In genomic region chr7:100487301-100487700, GRCm38 (mm10) we compare ENCODE assay signal across 28 mouse cellular contexts. TPM values are rescaled to one million over a fixed set of nuclear protein-coding genes. Genes with fewer than 3 reads are reported as not detected.
DNase-seq lines count a peak whose midpoint lies in the region; ATAC-seq and TF ChIP-seq lines count a peak whose summit lies in the region.
"Had no signal": no experiment of that assay in that cellular context is flagged by ENCODE, and none has a peak within 500 bp of the region (broad histone marks: within the 10 kb centered on the region; RNA-seq: fewer than 3 reads in every experiment).

No protein-coding gene starts in this region.

- peak overlapping the region; percentile 2; the same call in 1 of the 2 replicates for H3K27ac ChIP-seq in thymus, adult 2 months (ENCODE audit: control insufficient read depth, insufficient read depth, low read length)
- H3K27ac ChIP-seq in forebrain, embryonic 10.5 days: no peak overlapping the region
- H3K27ac ChIP-seq in heart, embryonic 11.5 days (ENCODE audit: low read depth, low read length): no peak overlapping the region
- H3K27ac ChIP-seq: embryonic facial prominence, embryonic 15.5 days; heart, embryonic 13.5 days; hindbrain, embryonic 13.5 days; hindbrain, postnatal 0 days had no signal

- no peak overlapping the region for H3K9ac ChIP-seq in heart, embryonic 11.5 days (ENCODE audit: low read depth, low read length)
- H3K9ac ChIP-seq: embryonic facial prominence, embryonic 15.5 days; forebrain, postnatal 0 days; heart, embryonic 13.5 days; hindbrain, embryonic 13.5 days had no signal

- H3K9me3 ChIP-seq in forebrain, embryonic 10.5 days: no peaks in the 10 kb centered on the region
- H3K9me3 ChIP-seq in heart, embryonic 11.5 days (replicated peaks; ENCODE audit: control insufficient read depth, low read length): no peaks in the 10 kb centered on the region
- H3K9me3 ChIP-seq: embryonic facial prominence, embryonic 15.5 days; G1E; heart, embryonic 13.5 days; hindbrain, embryonic 13.5 days had no signal

- H3K4me2 ChIP-seq in heart, embryonic 11.5 days: no peak overlapping the region
- H3K4me2 ChIP-seq: embryonic facial prominence, embryonic 15.5 days; heart, embryonic 13.5 days; hindbrain, embryonic 13.5 days had no signal

- TF ChIP-seq POLR2A in thymus, adult 2 months (IDR thresholded peaks at IDR 0.05; ENCODE audit: control insufficient read depth, extremely low read depth, insufficient read depth, low read length, poor library complexity): no peak

- DNase-seq in thymus, adult 2 months: no peak
- no peak for DNase-seq in thymus, postnatal 10 days (ENCODE audit: low spot score in 2 of 2)
- peak; percentile 33 for DNase-seq in MN1 (ENCODE audit: low spot score)
- no peak for DNase-seq in forebrain, embryonic 10.5 days (ENCODE audit: extremely low spot score, low spot score)
- DNase-seq: adrenal gland, adult 2 months; adrenal gland, postnatal 36 days; cerebellum, adult 11 months; cerebellum, adult 8-10 months; cerebellum, postnatal 14 days; embryo, embryonic 11 days; forebrain, postnatal 0 days; gastrocnemius, postnatal 14 days; heart, postnatal 4 days had no signal

- peaks cover 21% of the 10 kb centered on the region for H3K4me1 ChIP-seq in thymus, adult 2 months (replicated peaks; ENCODE audit: control insufficient read depth, insufficient read depth, low read length)
- H3K4me1 ChIP-seq in forebrain, embryonic 10.5 days: peaks cover 8% of the 10 kb centered on the region
- no peaks in the 10 kb centered on the region for H3K4me1 ChIP-seq in heart, embryonic 11.5 days (ENCODE audit: control insufficient read depth, insufficient read depth, low read length)

- no peak overlapping the region for H3K4me3 ChIP-seq in thymus, adult 2 months (ENCODE audit: control insufficient read depth, insufficient read depth, low read length)
- no peak overlapping the region for H3K4me3 ChIP-seq in forebrain, embryonic 10.5 days
- no peak overlapping the region for H3K4me3 ChIP-seq in heart, embryonic 11.5 days (ENCODE audit: low read depth, low read length)
- H3K4me3 ChIP-seq: embryonic facial prominence, embryonic 15.5 days; erythroblast, embryonic 14.5 days; heart, embryonic 13.5 days; hindbrain, embryonic 13.5 days had no signal

- H3K27me3 ChIP-seq in thymus, adult 2 months (ENCODE audit: control insufficient read depth, insufficient read depth, low read length): no peaks in the 10 kb centered on the region
- peaks cover 7% of the 10 kb centered on the region for H3K27me3 ChIP-seq in forebrain, embryonic 10.5 days (ENCODE audit: poor library complexity, severe bottlenecking)
- no peaks in the 10 kb centered on the region for H3K27me3 ChIP-seq in heart, embryonic 11.5 days (ENCODE audit: control insufficient read depth, insufficient read depth, low read length)
- H3K27me3 ChIP-seq: embryonic facial prominence, embryonic 15.5 days; heart, embryonic 13.5 days; Patski had no signal

- TF ChIP-seq CTCF in thymus, adult 2 months (IDR thresholded peaks at IDR 0.05; ENCODE audit: borderline replicate concordance, control insufficient read depth, extremely low read depth, insufficient read depth, low read length, poor library complexity): no peak

- ATAC-seq in monocyte, adult 5-6 weeks (replicated peaks; ENCODE audit: insufficient number of reproducible peaks, low FRiP score, low TSS enrichment, poor library complexity, severe bottlenecking): peak; percentile 91
- no peak for ATAC-seq in heart, embryonic 11.5 days (replicated peaks; ENCODE audit: insufficient number of reproducible peaks, low FRiP score, low TSS enrichment)
- ATAC-seq: forebrain, postnatal 0 days; hindbrain, postnatal 0 days; Patski had no signal

- 45% methylated on average over 2 of the region's 2 CpGs for WGBS in thymus, adult 2 months
- WGBS in forebrain, embryonic 10.5 days: 83% methylated on average over 2 of the region's 2 CpGs
- 66% methylated on average over 2 of the region's 2 CpGs for WGBS in heart, embryonic 11.5 days (ENCODE audit: insufficient replicate concordance)

- H3K36me3 ChIP-seq in thymus, adult 2 months (ENCODE audit: control insufficient read depth, insufficient read depth, low read length): no peaks in the 10 kb centered on the region
- no peaks in the 10 kb centered on the region for H3K36me3 ChIP-seq in forebrain, embryonic 10.5 days (replicated peaks)
- H3K36me3 ChIP-seq in heart, embryonic 11.5 days (ENCODE audit: control insufficient read depth, insufficient read depth, low read length): no peaks in the 10 kb centered on the region
- H3K36me3 ChIP-seq: embryonic facial prominence, embryonic 15.5 days; heart, embryonic 13.5 days; hindbrain, embryonic 13.5 days had no signal

RNA-seq across cellular contexts. Expression of gene Ucp2, which starts 5.8 kb away (rescaled TPM):
- 1,120 and 1,396 TPM in 2 replicates for polyA plus RNA-seq in thymus, adult 2 months (2012; rRNA removed)
- total RNA-seq in monocyte, adult 5-6 weeks (2017): 334 to 441 TPM (median 351 TPM) in 3 replicates
- 78.7 and 93.9 TPM in 2 replicates for polyA plus RNA-seq in forebrain, embryonic 10.5 days (2016; fragmentation: Nextera tagmentation; extraction: Ambion mirVana)
- 216 and 245 TPM in 2 replicates for polyA plus RNA-seq in heart, embryonic 11.5 days (2014; fragmentation: Nextera tagmentation; extraction: Ambion mirVana)

RNA-seq across cellular contexts. Expression of gene Ucp3, which starts 14.5 kb away (rescaled TPM):
- 6.0 and 7.0 TPM in 2 replicates for polyA plus RNA-seq in thymus, adult 2 months (2012; rRNA removed)
- total RNA-seq in monocyte, adult 5-6 weeks (2017): 0.29 TPM in 1 of 3 replicates, not detected in the others
- not detected in 2 replicates for polyA plus RNA-seq in forebrain, embryonic 10.5 days (2016; fragmentation: Nextera tagmentation; extraction: Ambion mirVana)
- polyA plus RNA-seq in heart, embryonic 11.5 days (2014; fragmentation: Nextera tagmentation; extraction: Ambion mirVana): not detected in 2 replicates
- total RNA-seq: common myeloid progenitor, adult 5-6 weeks had no signal
- polyA plus RNA-seq: brain, embryonic 14.5 days; embryonic facial prominence, embryonic 11.5 days; erythroblast, embryonic 14.5 days; forebrain, embryonic 11.5 days; forebrain, postnatal 0 days; G1E; hindbrain, embryonic 13.5 days; intestine, embryonic 14.5 days had no signal

RNA-seq across cellular contexts. Expression of gene Dnajb13, which starts 27.5 kb away (rescaled TPM):
- 2.2 and 3.0 TPM in 2 replicates for polyA plus RNA-seq in thymus, adult 2 months (2012; rRNA removed)
- 1.7 to 3.6 TPM in 2 of 3 replicates, not detected in the other for total RNA-seq in monocyte, adult 5-6 weeks (2017)
- 0.26 and 0.30 TPM in 2 replicates for polyA plus RNA-seq in forebrain, embryonic 10.5 days (2016; fragmentation: Nextera tagmentation; extraction: Ambion mirVana)
- 0.19 and 0.21 TPM in 2 replicates for polyA plus RNA-seq in heart, embryonic 11.5 days (2014; fragmentation: Nextera tagmentation; extraction: Ambion mirVana)
- total RNA-seq: gastrocnemius, adult 18-20 months; gastrocnemius, postnatal 14 days; heart, postnatal 4 days had no signal
- polyA plus RNA-seq: erythroblast, embryonic 14.5 days; G1E had no signal

RNA-seq across cellular contexts. Expression of gene Coa4, which starts 49.6 kb away (rescaled TPM):
- 9.1 and 10.1 TPM in 2 replicates for polyA plus RNA-seq in thymus, adult 2 months (2012; rRNA removed)
- total RNA-seq in monocyte, adult 5-6 weeks (2017): 6.1 to 12.5 TPM (median 7.5 TPM) in 3 replicates
- 20.4 and 20.6 TPM in 2 replicates for polyA plus RNA-seq in forebrain, embryonic 10.5 days (2016; fragmentation: Nextera tagmentation; extraction: Ambion mirVana)
- 24.4 and 27.0 TPM in 2 replicates for polyA plus RNA-seq in heart, embryonic 11.5 days (2014; fragmentation: Nextera tagmentation; extraction: Ambion mirVana)
